Mouse (Mus musculus): Measurements from ENCODE around the gene 2810004N23Rik. TPM values are rescaled to one million over a fixed set of nuclear protein-coding genes. Genes with fewer than 3 reads are reported as not detected.
"Not testable (repeated sequence)": the region's sequence is repeated elsewhere in the genome, so short reads cannot be mapped to it uniquely, and the experiment has no call there.

The 2810004N23Rik gene
- total and polyA plus RNA-seq, 2 experiments from 2014 or later: 20.3 to 20.6 TPM

DNA sequence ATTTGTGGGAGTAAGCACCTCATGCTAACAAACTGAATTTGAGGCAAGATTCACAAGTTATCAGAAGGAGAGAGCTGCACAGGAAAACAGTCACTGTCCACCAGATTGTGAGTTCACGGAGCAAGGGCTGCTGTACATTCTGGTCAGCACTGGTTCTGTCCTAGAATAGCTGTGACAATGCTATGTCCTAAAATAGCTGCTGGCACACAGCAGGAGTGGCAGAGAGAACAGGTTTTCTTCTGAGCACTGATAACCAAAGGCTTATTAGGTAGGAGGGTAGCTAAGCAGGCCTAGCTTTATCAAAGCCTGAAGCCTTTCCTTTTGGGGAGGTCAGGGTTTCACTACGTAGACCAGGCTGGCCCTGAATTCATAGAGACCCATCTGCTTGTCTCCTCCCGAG lies 2.7 kb downstream of the 2810004N23Rik start:
- Histone ChIP-seq H3K27me3 (ENCODE audit: insufficient read depth, low read length) (no peaks in the 10 kb centered on the region), H3K36me3 (ENCODE audit: insufficient read depth, low read length) (peaks cover 17% of the 10 kb centered on the region), H3K9me3 (ENCODE audit: low read length) (no peaks in the 10 kb centered on the region), H3K4me2 (ENCODE audit: low read depth, low read length, poor library complexity, severe bottlenecking) (no peak overlapping the region), H3K9ac (replicated peaks; ENCODE audit: low read length, poor library complexity, severe bottlenecking) (no peak overlapping the region), H3K4me3 (ENCODE audit: low read depth, low read length) (no peak overlapping the region), H3K4me1 (ENCODE audit: insufficient read depth, low read length) (peaks cover 4% of the 10 kb centered on the region; the same call in 1 of the 2 replicates), H3K27ac (ENCODE audit: low read depth, low read length) (no peak overlapping the region)
- DNase-seq (ENCODE audit: low spot score) (no peak), ATAC-seq (ENCODE audit: low FRiP score) (no peak)
- no peak for TF ChIP-seq CTCF (IDR thresholded peaks at IDR 0.05)
- 96% methylated on average over 3 of the region's 3 CpGs for WGBS

DNA sequence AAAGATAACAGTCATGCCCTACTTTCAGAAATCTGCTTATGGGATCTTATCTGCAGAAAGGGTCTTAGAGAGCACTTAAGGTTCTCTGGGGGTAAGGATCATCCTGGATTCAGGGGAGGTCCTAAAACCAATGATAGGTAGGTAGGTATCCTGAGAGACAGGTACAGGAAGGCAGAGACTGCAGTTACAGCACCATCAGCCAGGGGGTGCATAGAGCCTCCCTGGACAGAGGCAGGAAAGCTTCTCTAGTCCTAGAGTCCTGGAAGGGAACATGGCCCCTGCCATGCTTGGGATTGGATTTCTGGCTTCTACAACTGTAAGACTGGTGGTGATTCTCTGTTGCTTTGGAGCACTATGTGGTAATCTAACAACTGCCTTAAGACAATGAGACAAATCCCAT lies 3.5 kb downstream of the 2810004N23Rik start:
- Histone ChIP-seq H3K4me3 (ENCODE audit: low read depth, low read length) (no peak overlapping the region), H3K27ac (ENCODE audit: low read depth, low read length) (no peak overlapping the region), H3K4me2 (ENCODE audit: low read depth, low read length, poor library complexity, severe bottlenecking) (no peak overlapping the region), H3K27me3 (ENCODE audit: insufficient read depth, low read length) (no peaks in the 10 kb centered on the region), H3K4me1 (ENCODE audit: insufficient read depth, low read length) (peaks cover 4% of the 10 kb centered on the region; the same call in 1 of the 2 replicates), H3K9ac (replicated peaks; ENCODE audit: low read length, poor library complexity, severe bottlenecking) (no peak overlapping the region), H3K9me3 (ENCODE audit: low read length) (peaks cover 6% of the 10 kb centered on the region; the same call in 1 of the 2 replicates), H3K36me3 (ENCODE audit: insufficient read depth, low read length) (peaks cover 17% of the 10 kb centered on the region)
- DNase-seq (ENCODE audit: low spot score) (no peak), ATAC-seq (ENCODE audit: low FRiP score) (no peak)
- peak; percentile 32 for TF ChIP-seq CTCF (IDR thresholded peaks at IDR 0.05)

DNA sequence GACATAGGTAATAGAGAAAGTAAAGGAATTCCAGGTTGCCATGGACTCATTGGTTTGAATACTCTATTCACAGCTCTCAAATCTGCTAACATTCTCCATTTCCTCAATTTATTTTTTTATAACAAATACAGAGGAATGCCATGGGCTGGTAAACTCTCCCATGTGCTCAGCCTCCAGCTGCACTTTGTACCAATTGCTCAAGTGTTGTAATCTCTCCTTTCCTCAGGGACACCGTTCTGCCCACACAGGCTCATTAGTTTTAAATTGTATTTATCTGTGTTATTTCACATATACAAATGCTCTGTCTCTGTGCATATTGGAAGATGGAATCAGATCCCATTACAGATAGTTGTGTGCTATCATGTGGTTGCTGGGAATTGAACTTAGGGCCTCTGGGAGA lies 9.4 kb downstream of the 2810004N23Rik start:
- WGBS: 100% methylated on average over 1 of the region's 1 CpGs
- no peaks in the 10 kb centered on the region for H3K27me3 ChIP-seq (ENCODE audit: insufficient read depth, low read length)
- DNase-seq (ENCODE audit: low spot score) (no peak), ATAC-seq (ENCODE audit: low FRiP score) (no peak)
- H3K4me1 ChIP-seq (ENCODE audit: insufficient read depth, low read length): no peaks in the 10 kb centered on the region
- H3K4me3 ChIP-seq (ENCODE audit: low read depth, low read length): no peak overlapping the region
- peaks cover 8% of the 10 kb centered on the region; the same call in 1 of the 2 replicates for H3K9me3 ChIP-seq (ENCODE audit: low read length)
- no peak for TF ChIP-seq CTCF (IDR thresholded peaks at IDR 0.05)
- H3K9ac ChIP-seq (replicated peaks; ENCODE audit: low read length, poor library complexity, severe bottlenecking): no peak overlapping the region
- no peak overlapping the region for H3K4me2 ChIP-seq (ENCODE audit: low read depth, low read length, poor library complexity, severe bottlenecking)
- peaks cover 8% of the 10 kb centered on the region for H3K36me3 ChIP-seq (ENCODE audit: insufficient read depth, low read length)
- H3K27ac ChIP-seq (ENCODE audit: low read depth, low read length): no peak overlapping the region

DNA sequence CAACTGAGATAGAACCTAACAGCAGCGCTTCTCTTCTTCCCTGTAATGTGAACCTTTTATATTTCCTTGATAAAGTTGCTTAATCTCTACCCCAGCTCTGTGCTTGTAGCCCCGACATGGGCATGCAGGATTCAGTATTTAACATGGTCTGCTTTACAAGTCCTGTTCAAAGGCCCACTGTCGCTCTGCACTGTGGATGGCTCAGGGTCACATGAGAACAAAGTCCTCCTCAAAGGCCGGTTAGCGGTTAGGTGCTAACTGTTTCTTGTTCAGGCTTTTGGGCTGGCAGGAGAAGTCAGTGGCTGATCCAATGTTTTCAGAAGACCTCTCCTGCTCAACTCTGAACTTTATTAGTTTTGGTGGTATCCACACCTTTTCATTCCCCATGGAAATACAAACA lies 17.3 kb downstream of the 2810004N23Rik start:
- WGBS: 89% methylated on average over 5 of the region's 5 CpGs
- peaks cover 6% of the 10 kb centered on the region for H3K36me3 ChIP-seq (ENCODE audit: insufficient read depth, low read length)
- no peak for ATAC-seq (ENCODE audit: low FRiP score)
- H3K9ac ChIP-seq (replicated peaks; ENCODE audit: low read length, poor library complexity, severe bottlenecking): no peak overlapping the region
- no peaks in the 10 kb centered on the region for H3K9me3 ChIP-seq (ENCODE audit: low read length)
- no peak for TF ChIP-seq CTCF (IDR thresholded peaks at IDR 0.05)
- H3K4me2 ChIP-seq (ENCODE audit: low read depth, low read length, poor library complexity, severe bottlenecking): no peak overlapping the region
- H3K4me3 ChIP-seq (ENCODE audit: low read depth, low read length): no peak overlapping the region
- DNase-seq (ENCODE audit: low spot score): no peak
- H3K4me1 ChIP-seq (ENCODE audit: insufficient read depth, low read length): no peaks in the 10 kb centered on the region
- no peak overlapping the region for H3K27ac ChIP-seq (ENCODE audit: low read depth, low read length)
- H3K27me3 ChIP-seq (ENCODE audit: insufficient read depth, low read length): no peaks in the 10 kb centered on the region

DNA sequence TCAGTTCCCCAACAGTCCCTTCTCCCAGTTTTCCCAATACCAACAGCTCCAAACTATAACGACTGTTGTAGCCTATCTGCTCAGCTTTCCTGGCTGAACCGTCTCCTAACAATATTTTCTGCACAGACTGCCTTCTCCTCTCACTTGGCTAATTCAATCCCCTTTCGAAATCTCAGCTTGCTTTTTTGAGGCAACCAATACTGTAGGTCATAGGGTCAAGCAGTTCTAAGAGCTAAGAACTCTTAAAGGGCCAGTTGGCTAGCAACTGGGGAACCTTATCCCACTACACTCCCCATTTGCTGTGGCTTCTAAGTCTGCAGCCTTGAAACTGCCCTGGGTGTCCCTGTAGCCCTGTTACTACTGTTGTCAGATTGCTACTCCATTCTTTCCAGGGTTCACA lies 17.8 kb downstream of the 2810004N23Rik start:
- no peak for TF ChIP-seq CTCF (IDR thresholded peaks at IDR 0.05)
- ATAC-seq (ENCODE audit: low FRiP score) (no peak), DNase-seq (ENCODE audit: low spot score) (no peak)
- WGBS: 80% methylated on average over 3 of the region's 3 CpGs
- no peak overlapping the region for H3K27ac ChIP-seq (ENCODE audit: low read depth, low read length)
- no peaks in the 10 kb centered on the region for H3K9me3 ChIP-seq (ENCODE audit: low read length)
- no peak overlapping the region for H3K4me3 ChIP-seq (ENCODE audit: low read depth, low read length)
- peaks cover 6% of the 10 kb centered on the region for H3K36me3 ChIP-seq (ENCODE audit: insufficient read depth, low read length)
- H3K27me3 ChIP-seq (ENCODE audit: insufficient read depth, low read length): no peaks in the 10 kb centered on the region
- H3K4me1 ChIP-seq (ENCODE audit: insufficient read depth, low read length): no peaks in the 10 kb centered on the region
- no peak overlapping the region for H3K4me2 ChIP-seq (ENCODE audit: low read depth, low read length, poor library complexity, severe bottlenecking)
- no peak overlapping the region for H3K9ac ChIP-seq (replicated peaks; ENCODE audit: low read length, poor library complexity, severe bottlenecking)

DNA sequence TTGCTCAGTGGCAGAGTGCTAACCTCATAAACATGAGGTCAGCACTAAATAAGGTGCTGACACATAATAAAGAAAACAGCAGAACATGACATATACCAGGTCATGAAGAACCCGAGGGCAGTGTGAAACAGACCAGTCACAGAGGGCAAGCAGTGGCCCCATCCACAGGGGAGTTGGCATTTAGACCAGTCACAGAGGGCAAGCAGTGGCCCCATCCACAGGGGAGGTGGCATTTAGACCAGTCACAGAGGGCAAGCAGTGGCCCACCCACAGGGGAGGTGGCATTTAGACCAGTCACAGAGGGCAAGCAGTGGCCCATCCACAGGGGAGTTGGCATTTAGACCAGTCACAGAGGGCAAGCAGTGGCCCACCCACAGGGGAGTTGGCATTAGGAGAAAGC lies 20.0 kb downstream of the 2810004N23Rik start:
- 91% methylated on average over 1 of the region's 1 CpGs for WGBS
- not testable (repeated sequence) for H3K9me3 ChIP-seq (ENCODE audit: low read length); H3K27ac ChIP-seq (ENCODE audit: low read depth, low read length); ATAC-seq (ENCODE audit: low FRiP score); H3K4me3 ChIP-seq (ENCODE audit: low read depth, low read length); DNase-seq (ENCODE audit: low spot score); H3K4me1 ChIP-seq (ENCODE audit: insufficient read depth, low read length); H3K4me2 ChIP-seq (ENCODE audit: low read depth, low read length, poor library complexity, severe bottlenecking); H3K9ac ChIP-seq (replicated peaks; ENCODE audit: low read length, poor library complexity, severe bottlenecking); H3K27me3 ChIP-seq (ENCODE audit: insufficient read depth, low read length)
- peaks cover 19% of the 10 kb centered on the region for H3K36me3 ChIP-seq (ENCODE audit: insufficient read depth, low read length)
